ENCODE assay signal across 9 mouse cellular contexts in genomic region chr1:38847975-38848374, GRCm38 (mm10). TPM values are rescaled to one million over a fixed set of nuclear protein-coding genes. Genes with fewer than 3 reads are reported as not detected.
DNase-seq lines count a peak whose midpoint lies in the region; ATAC-seq and TF ChIP-seq lines count a peak whose summit lies in the region.
"Had no signal": no experiment of that assay in that cellular context is flagged by ENCODE, and none has a peak within 500 bp of the region (broad histone marks: within the 10 kb centered on the region; RNA-seq: fewer than 3 reads in every experiment).

No protein-coding gene starts in this region.

- H3K4me3 ChIP-seq in kidney, embryonic 15.5 days (replicated peaks) = no peak overlapping the region
- H3K4me3 ChIP-seq in kidney, adult 2 months (ENCODE audit: insufficient read depth, low read depth, low read length) = no peak overlapping the region
- H3K4me3 ChIP-seq: limb, embryonic 13.5 days had no signal

- TF ChIP-seq POLR2A in kidney, adult 2 months (IDR thresholded peaks at IDR 0.05; ENCODE audit: low read depth, low read length) = no peak

- TF ChIP-seq CTCF in kidney, adult 2 months (conservative IDR thresholded peaks at IDR 0.05; ENCODE audit: insufficient read depth, insufficient read length, low read depth, low read length) = no peak

- peaks cover 3% of the 10 kb centered on the region; the same call in 1 of the 2 replicates for H3K4me1 ChIP-seq in kidney, embryonic 15.5 days
- no peaks in the 10 kb centered on the region for H3K4me1 ChIP-seq in kidney, adult 2 months (ENCODE audit: control insufficient read depth, insufficient read depth, low read length)
- H3K4me1 ChIP-seq: limb, embryonic 13.5 days had no signal

- no peaks in the 10 kb centered on the region for H3K27me3 ChIP-seq in kidney, embryonic 15.5 days
- no peaks in the 10 kb centered on the region for H3K27me3 ChIP-seq in kidney, adult 2 months (replicated peaks; ENCODE audit: control insufficient read depth, insufficient read depth, low read length)
- H3K27me3 ChIP-seq: limb, embryonic 13.5 days had no signal

- no peaks in the 10 kb centered on the region for H3K9me3 ChIP-seq in kidney, embryonic 15.5 days (replicated peaks)
- H3K9me3 ChIP-seq: limb, embryonic 13.5 days had no signal

- H3K36me3 ChIP-seq in kidney, embryonic 15.5 days = no peaks in the 10 kb centered on the region
- no peaks in the 10 kb centered on the region for H3K36me3 ChIP-seq in kidney, adult 2 months (ENCODE audit: control insufficient read depth, insufficient read depth, low read length)
- H3K36me3 ChIP-seq: limb, embryonic 13.5 days had no signal

- H3K9ac ChIP-seq in kidney, embryonic 15.5 days = no peak overlapping the region
- H3K9ac ChIP-seq: limb, embryonic 13.5 days had no signal

- H3K27ac ChIP-seq in kidney, embryonic 15.5 days = no peak overlapping the region
- no peak overlapping the region for H3K27ac ChIP-seq in kidney, adult 2 months (ENCODE audit: insufficient read depth, low read depth, low read length)
- H3K27ac ChIP-seq: limb, embryonic 13.5 days had no signal

- peak overlapping the region; percentile 1; the same call in 1 of the 2 replicates for H3K4me2 ChIP-seq in kidney, embryonic 15.5 days
- H3K4me2 ChIP-seq: limb, embryonic 13.5 days had no signal

- WGBS in kidney, embryonic 15.5 days = 41% methylated on average over 11 of the region's 11 CpGs
- WGBS in kidney, adult 2 months = 29% methylated on average over 11 of the region's 11 CpGs

- DNase-seq in kidney, adult 8-10 months = no peak
- peak; percentile 36 to 45 for DNase-seq in left cerebral cortex, postnatal 10 days (ENCODE audit: extremely low spot score in 1 of 2, low spot score in 2 of 2)
- DNase-seq in right cerebral cortex, postnatal 14 days = peak; percentile 30
- DNase-seq in kidney, adult 9 months = no peak
- no peak for DNase-seq in heart, postnatal 4 days
- DNase-seq in kidney, adult 2 months = no peak

- no peak for ATAC-seq in kidney, embryonic 15.5 days (replicated peaks; ENCODE audit: low FRiP score)
- ATAC-seq in frontal cortex, adult (ENCODE audit: low TSS enrichment) = peak; percentile 83

- intact Hi-C loops in left cerebral cortex, postnatal 10 days (cut with DNase I) = no loop called here

RNA-seq across cellular contexts. Expression of gene Lonrf2, which starts 11.5 kb away (rescaled TPM):
- 1.3 and 1.7 TPM in 2 replicates for polyA plus RNA-seq in kidney, embryonic 15.5 days (2015; fragmentation: Nextera tagmentation; extraction: Ambion mirVana)
- 100 to 1,000 TPM; 136 to 141 TPM for total RNA-seq in left cerebral cortex, postnatal 10 days (2021)
- total RNA-seq in heart, postnatal 4 days (2021) = 1 to 10 TPM; 2.4 to 2.5 TPM
- polyA plus RNA-seq in kidney, adult 2 months (2012; rRNA removed) = 0.34 and 0.38 TPM in 2 replicates

RNA-seq across cellular contexts. Expression of gene Chst10, which starts 50.0 kb away (rescaled TPM):
- polyA plus RNA-seq in kidney, embryonic 15.5 days (2015; fragmentation: Nextera tagmentation; extraction: Ambion mirVana) = 4.1 and 4.8 TPM in 2 replicates
- total RNA-seq in left cerebral cortex, postnatal 10 days (2021) = 10 to 100 TPM; 55.7 to 63.2 TPM
- total RNA-seq in heart, postnatal 4 days (2021) = under 1 TPM; 0.74 to 0.88 TPM
- 0.22 and 0.37 TPM in 2 replicates for polyA plus RNA-seq in kidney, adult 2 months (2012; rRNA removed)

Comparison
In these comparisons a context has a peak if more than half of its experiments do, and no peak if none do; other contexts are left out.
1. DNase-seq: peak in left cerebral cortex, postnatal 10 days (2 of 2) and right cerebral cortex, postnatal 14 days (single experiment); none in kidney, adult 8-10 months (0 of 2), kidney, adult 9 months (single experiment), heart, postnatal 4 days (single experiment) and kidney, adult 2 months (single experiment).
2. RNA of gene Lonrf2, which starts 11.5 kb away (total RNA-seq): 136 to 141 TPM in left cerebral cortex, postnatal 10 days; 2.4 to 2.5 TPM in heart, postnatal 4 days; every median in the first group is over 10 times any median in the second.
3. RNA of gene Chst10, which starts 50.0 kb away (total RNA-seq): 55.7 to 63.2 TPM in left cerebral cortex, postnatal 10 days; 0.74 to 0.88 TPM in heart, postnatal 4 days; every median in the first group is over 10 times any median in the second.